Mouse (Mus musculus): ENCODE results near the gene Hnf1b. TPM values are rescaled to one million over a fixed set of nuclear protein-coding genes. Genes with fewer than 3 reads are reported as not detected.

The Hnf1b gene
- polyA plus RNA-seq (2012; rRNA removed) = 1.7 and 1.9 TPM in 2 replicates

DNA sequence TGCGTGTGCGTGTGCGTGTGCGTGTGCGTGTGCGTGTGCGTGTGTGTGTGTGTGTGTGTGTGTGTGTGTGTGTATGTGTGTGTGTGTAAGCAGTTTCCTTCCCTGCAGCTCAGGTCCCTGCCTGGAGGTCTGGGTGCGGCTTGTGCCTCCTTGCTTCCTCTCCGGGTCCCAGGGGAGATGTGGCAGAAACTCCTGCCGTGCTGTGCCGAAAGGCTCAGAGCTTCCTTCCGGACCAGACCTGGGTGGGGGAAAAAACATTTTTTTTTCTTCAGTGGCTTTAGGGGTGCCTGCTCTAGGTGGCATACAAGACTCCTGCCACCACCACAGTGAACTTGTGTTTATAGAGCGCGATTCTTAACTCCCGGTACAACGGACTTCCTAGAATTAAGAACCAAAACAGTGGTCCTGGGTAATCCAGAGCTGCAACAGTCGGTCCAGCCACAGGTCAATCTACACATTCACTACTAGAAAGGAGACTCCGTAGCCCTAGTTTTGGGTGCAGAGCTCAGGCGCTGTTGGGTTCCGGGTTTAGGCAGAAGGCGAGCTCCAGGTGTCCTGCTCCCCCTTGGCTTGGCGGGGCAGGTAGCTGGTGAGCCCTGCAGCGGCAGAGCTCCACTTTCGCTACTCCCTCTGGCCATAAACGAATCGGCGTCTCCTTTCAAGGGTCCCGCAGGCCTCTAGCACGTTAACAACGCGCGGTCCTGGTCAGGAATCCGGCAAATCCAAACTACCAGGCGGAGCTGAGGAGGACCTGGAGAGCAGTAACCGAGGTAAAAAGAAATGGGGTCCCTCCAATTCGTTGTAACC lies at the start of gene Hnf1b:
Gene Hnf1b, plus strand, starts transcription at position 535 of the 807 bp plus-strand sequence.

GRCm38 (mm10) chr11:83941950-83942840 lies 92.3 kb downstream of the Hnf1b start, which contains the start of gene Ddx52:
Ddx52 (plus strand) TSS chr11:83942062.

Other genes with a start within 250 kb of the Hnf1b start
- not detected in 2 replicates for gene Rpl9-ps1, start 204.4 kb upstream of the Hnf1b start, polyA plus RNA-seq (2012; rRNA removed)
- 0.66 and 1.0 TPM in 2 replicates for gene Ccl3, start 200.7 kb upstream of the Hnf1b start, polyA plus RNA-seq (2012; rRNA removed)
- 0.31 and 0.66 TPM in 2 replicates for gene Ccl4, start 187.5 kb upstream of the Hnf1b start, polyA plus RNA-seq (2012; rRNA removed)
- 6.2 and 8.7 TPM in 2 replicates for gene Wfdc17, start 146.1 kb upstream of the Hnf1b start, polyA plus RNA-seq (2012; rRNA removed)
- gene Wfdc18, start 141.0 kb upstream of the Hnf1b start, polyA plus RNA-seq (2012; rRNA removed) = 0.11 TPM in 1 of 2 replicates, not detected in the other
- gene Wfdc21, start 103.1 kb upstream of the Hnf1b start, polyA plus RNA-seq (2012; rRNA removed) = 4.8 and 7.4 TPM in 2 replicates
- 3.8 and 4.4 TPM in 2 replicates for gene Heatr6, start 96.4 kb upstream of the Hnf1b start, polyA plus RNA-seq (2012; rRNA removed)
- gene Ddx52, start 92.0 kb downstream of the Hnf1b start, polyA plus RNA-seq (2012; rRNA removed) = 8.8 and 10.2 TPM in 2 replicates
- 3.7 and 4.1 TPM in 2 replicates for gene Synrg, start 114.4 kb downstream of the Hnf1b start, polyA plus RNA-seq (2012; rRNA removed)
- 0.55 and 0.69 TPM in 2 replicates for gene Dusp14, start 219.2 kb downstream of the Hnf1b start, polyA plus RNA-seq (2012; rRNA removed)